Mouse (Mus musculus) liver, embryonic 13.5 days (tissue): ENCODE data around the gene Cpz. TPM values are rescaled to one million over a fixed set of nuclear protein-coding genes. Genes with fewer than 3 reads are reported as not detected.
A peak's percentile ranks its signal among the peaks of the same experiment; 100 is the strongest.

Experiments used
- ATAC-seq: fragments of 200-750 bp; cut with Nextera tagmentation; 2 replicates; pipeline ENCODE4 v1.8.0; 2017; ENCODE audit warnings: low read depth, mild to moderate bottlenecking, moderate number of reproducible peaks, moderate library complexity
- DNase-seq: peaks from one replicate; pipeline ENCODE4 v3.0.0; 2022
- H3K27ac ChIP-seq: fragments of 300-500 bp; sonication (generic); 2 replicates; pipeline ENCODE4 v1.5.1; 2015; ENCODE audit warnings: moderate library complexity, mild to moderate bottlenecking, inconsistent platforms
- H3K27me3 ChIP-seq: fragments of 300-500 bp; sonication (generic); 2 replicates; pipeline ENCODE4 v1.6.1; 2015; ENCODE audit warnings: mild to moderate bottlenecking, inconsistent platforms
- H3K36me3 ChIP-seq: fragments of 300-500 bp; sonication (generic); 2 replicates; pipeline ENCODE4 v1.6.1; 2015; ENCODE audit warnings: mild to moderate bottlenecking, inconsistent platforms
- H3K4me1 ChIP-seq: fragments of 300-500 bp; sonication (generic); replicated peaks from 2 replicates; pipeline ENCODE4 v1.6.1; 2015; ENCODE audit warnings: inconsistent platforms
- H3K4me2 ChIP-seq: fragments of 300-500 bp; sonication (generic); 2 replicates; pipeline ENCODE4 v1.6.1; 2015; ENCODE audit warnings: inconsistent platforms, mild to moderate bottlenecking, moderate library complexity
- H3K4me3 ChIP-seq: fragments of 300-500 bp; sonication (generic); replicated peaks from 2 replicates; pipeline ENCODE4 v1.5.1; 2015; ENCODE audit warnings: mild to moderate bottlenecking, inconsistent platforms
- H3K9ac ChIP-seq: fragments of 300-500 bp; sonication (generic); 2 replicates; pipeline ENCODE4 v1.6.1; 2015; ENCODE audit warnings: mild to moderate bottlenecking, inconsistent platforms
- H3K9me3 ChIP-seq: fragments of 300-500 bp; sonication (generic); replicated peaks from 2 replicates; pipeline ENCODE4 v1.6.1; 2016; ENCODE audit warnings: inconsistent platforms
- WGBS: fragments of 180-500 bp; shearing (Covaris S2); methylation state at CpG from one replicate; pipeline ENCODE4 v1.1.7; 2015; ENCODE audit not compliant: insufficient replicate concordance; 5-methylcytosine and 5-hydroxymethylcytosine counted together
- polyA plus RNA-seq: library from polyadenylated mRNA; unstranded; fragments of >200 nt; fragmentation: Nextera tagmentation; extraction: Ambion mirVana; gene quantifications from 2 replicates; pipeline ENCODE4 v1.2.1, GENCODE M21; 2015

Gene Cpz
- polyA plus RNA-seq, result 1.2 and 1.4 TPM in 2 replicates

- Histone ChIP-seq H3K36me3 (no peaks in the 10 kb centered on the region), H3K9ac (no peak within 1 kb of the TSS), H3K4me3 (no peak within 1 kb of the TSS), H3K9me3 (no peaks in the 10 kb centered on the region), H3K27ac (no peak within 1 kb of the TSS), H3K4me2 (peak within 1 kb of the TSS; percentile 38; the same call in 1 of the 2 replicates), H3K27me3 (peaks cover 52% of the 10 kb centered on the region), H3K4me1 (no peaks in the 10 kb centered on the region)
- DNase-seq (no peak), ATAC-seq (no peak)
- WGBS, result 3% methylated on average over 29 of the region's 29 CpGs
Observed at GRCm38 (mm10) chr5:35525469-35526123, at the start of gene Cpz. Gene Cpz (minus strand): TSS chr5:35525698.

DNA sequence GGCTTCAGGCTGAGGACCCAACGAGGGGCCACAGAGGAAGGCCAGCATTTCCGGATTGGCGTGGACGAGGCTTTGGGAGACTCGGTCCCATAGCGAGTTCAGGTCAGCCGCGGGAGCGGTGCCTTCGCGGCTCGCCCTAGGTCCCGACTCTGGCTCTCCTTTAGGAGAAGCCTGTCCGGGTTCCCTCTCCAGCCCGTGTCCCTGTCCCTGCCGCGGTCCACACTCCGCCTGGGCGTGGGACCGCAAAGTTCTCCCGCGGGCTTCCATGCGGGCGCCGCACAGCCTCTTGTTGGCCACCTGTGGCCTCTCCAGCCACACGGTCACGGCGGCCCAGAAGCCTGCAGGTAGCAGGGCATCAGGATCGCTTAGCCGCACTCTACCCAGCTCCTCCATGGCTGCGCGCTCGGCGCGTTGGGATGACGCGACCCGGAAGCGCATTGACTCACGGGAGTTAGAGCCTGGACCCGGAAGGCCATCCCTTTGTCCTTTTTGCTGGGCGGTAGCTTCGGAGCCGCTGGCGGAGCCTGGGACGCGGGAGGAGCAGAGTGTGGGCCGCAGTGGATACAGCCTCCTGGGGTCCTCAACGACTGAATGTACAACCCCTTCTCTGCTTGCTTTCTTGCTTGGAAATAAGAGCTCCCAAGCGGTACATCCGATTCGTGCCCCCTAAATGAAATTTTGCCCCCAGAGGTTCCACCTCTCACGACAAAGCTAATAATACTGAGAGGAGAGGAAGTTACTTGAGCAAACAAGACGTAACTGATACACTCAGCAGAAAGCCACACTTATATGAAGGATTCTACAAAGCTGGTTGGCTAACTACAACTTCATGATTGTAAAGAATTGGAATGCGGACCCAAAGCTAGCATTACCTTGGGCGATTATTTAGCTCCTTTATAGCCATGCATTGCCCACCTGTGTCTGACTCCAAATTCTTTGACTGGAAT, 49.4 kb upstream of the Cpz start, which contains the start of gene Trmt44:
Gene Trmt44, minus strand, starts transcription at position 418 of the 947 bp plus-strand sequence.
- H3K36me3 ChIP-seq, result peaks cover 36% of the 10 kb centered on the region

GRCm38 (mm10) chr5:35571546-35571945, 46.0 kb upstream of the Cpz start:
- Histone ChIP-seq H3K27me3 (no peaks in the 10 kb centered on the region), H3K4me1 (peaks cover 15% of the 10 kb centered on the region), H3K27ac (no peak overlapping the region), H3K36me3 (peaks cover 68% of the 10 kb centered on the region), H3K4me2 (no peak overlapping the region), H3K9me3 (no peaks in the 10 kb centered on the region), H3K9ac (no peak overlapping the region), H3K4me3 (no peak overlapping the region)
- DNase-seq (no peak), ATAC-seq (no peak)
- WGBS, result 73% methylated on average over 6 of the region's 6 CpGs

More for the DNA sequence above, 49.4 kb upstream of the Cpz start, which contains the start of gene Trmt44:
- Histone ChIP-seq H3K4me3 (peak within 1 kb of the TSS; percentile 96), H3K27me3 (no peaks in the 10 kb centered on the region), H3K4me2 (peak within 1 kb of the TSS; percentile 90), H3K9me3 (no peaks in the 10 kb centered on the region), H3K4me1 (peaks cover 15% of the 10 kb centered on the region), H3K9ac (peak within 1 kb of the TSS; percentile 90), H3K27ac (peak within 1 kb of the TSS; percentile 58)
- ATAC-seq (peak; percentile 95), DNase-seq (peak; percentile 80)
- WGBS, result 3% methylated on average over 56 of the region's 56 CpGs

- H3K27me3 ChIP-seq, result no peaks in the 10 kb centered on the region
- peaks cover 96% of the 10 kb centered on the region for H3K36me3 ChIP-seq
- no peak overlapping the region for H3K27ac ChIP-seq
- H3K9ac ChIP-seq, result no peak overlapping the region
- H3K4me1 ChIP-seq, result no peaks in the 10 kb centered on the region
- ATAC-seq (no peak), DNase-seq (no peak)
- H3K9me3 ChIP-seq, result no peaks in the 10 kb centered on the region
- no peak overlapping the region for H3K4me3 ChIP-seq
- WGBS, result 83% methylated on average over 4 of the region's 4 CpGs
- H3K4me2 ChIP-seq, result no peak overlapping the region
Observed at GRCm38 (mm10) chr5:35566632-35567031, 41.1 kb upstream of the Cpz start.

- WGBS, result 73% methylated on average over 9 of the region's 9 CpGs
- H3K27ac ChIP-seq, result no peak overlapping the region
- no peaks in the 10 kb centered on the region for H3K27me3 ChIP-seq
- no peak overlapping the region for H3K9ac ChIP-seq
- no peak overlapping the region for H3K4me3 ChIP-seq
- no peak for ATAC-seq
- H3K36me3 ChIP-seq, result peaks cover 94% of the 10 kb centered on the region
- H3K4me2 ChIP-seq, result no peak overlapping the region
- no peaks in the 10 kb centered on the region for H3K4me1 ChIP-seq
- no peak for DNase-seq
- H3K9me3 ChIP-seq, result no peaks in the 10 kb centered on the region
Observed at GRCm38 (mm10) chr5:35565217-35565616, 39.7 kb upstream of the Cpz start.

DNA sequence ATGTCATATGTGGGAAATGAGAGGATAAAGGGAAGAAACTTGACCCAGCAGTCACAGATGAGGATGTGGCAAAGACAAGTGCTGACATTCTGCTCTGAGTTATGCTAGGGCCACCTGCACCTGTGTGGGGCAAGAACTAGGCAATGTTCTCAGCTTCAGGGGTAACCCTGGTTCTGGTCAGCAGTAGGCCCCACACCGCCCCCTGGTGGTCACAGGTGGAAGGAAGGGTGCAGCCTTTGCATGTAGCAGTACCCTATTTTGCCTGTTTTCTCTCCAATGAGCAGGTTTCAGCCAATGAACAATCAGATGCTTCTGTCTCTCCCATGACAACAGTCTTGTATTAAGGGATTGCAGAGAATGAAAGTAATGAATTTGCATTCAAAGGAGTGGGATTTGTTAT, 38.0 kb upstream of the Cpz start:
- Histone ChIP-seq H3K9me3 (no peaks in the 10 kb centered on the region), H3K36me3 (peaks cover 87% of the 10 kb centered on the region), H3K4me1 (peaks cover 3% of the 10 kb centered on the region; the same call in 1 of the 2 replicates), H3K27ac (no peak overlapping the region), H3K4me2 (no peak overlapping the region), H3K4me3 (no peak overlapping the region), H3K27me3 (no peaks in the 10 kb centered on the region), H3K9ac (no peak overlapping the region)
- DNase-seq (peak; percentile 49), ATAC-seq (peak; percentile 53; the same call in 1 of the 2 replicates)
- WGBS, result 0% methylated on average over 1 of the region's 1 CpGs

GRCm38 (mm10) chr5:35562616-35563015, 37.1 kb upstream of the Cpz start:
- Histone ChIP-seq H3K27me3 (no peaks in the 10 kb centered on the region), H3K27ac (no peak overlapping the region), H3K36me3 (peaks cover 87% of the 10 kb centered on the region), H3K4me1 (peaks cover 3% of the 10 kb centered on the region; the same call in 1 of the 2 replicates), H3K4me2 (no peak overlapping the region), H3K9me3 (no peaks in the 10 kb centered on the region), H3K4me3 (no peak overlapping the region), H3K9ac (no peak overlapping the region)
- no peak for DNase-seq
- no peak for ATAC-seq
- 82% methylated on average over 2 of the region's 2 CpGs for WGBS

DNA sequence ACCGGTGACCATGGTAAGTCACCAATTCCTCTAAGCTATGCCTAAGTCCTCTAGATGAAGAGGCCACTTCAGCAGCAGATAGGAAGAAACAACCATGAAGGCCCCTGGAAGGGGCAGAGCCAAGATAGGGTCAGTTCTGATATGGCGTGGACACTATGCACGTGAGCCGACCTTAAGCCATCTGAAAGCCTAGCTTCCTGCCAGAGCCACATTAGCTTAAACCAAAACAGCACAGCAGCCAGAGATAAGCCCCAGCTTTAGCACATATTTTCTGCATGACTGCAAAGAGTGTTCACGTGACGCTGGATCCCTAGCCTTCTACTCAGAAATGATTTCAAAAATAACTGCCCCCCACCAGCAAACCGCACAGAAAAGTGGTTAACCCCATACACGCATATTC, 33.9 kb upstream of the Cpz start:
- Histone ChIP-seq H3K9me3 (no peaks in the 10 kb centered on the region), H3K4me3 (no peak overlapping the region), H3K4me1 (peaks cover 3% of the 10 kb centered on the region; the same call in 1 of the 2 replicates), H3K36me3 (peaks cover 77% of the 10 kb centered on the region), H3K27ac (no peak overlapping the region), H3K27me3 (no peaks in the 10 kb centered on the region), H3K4me2 (no peak overlapping the region), H3K9ac (no peak overlapping the region)
- WGBS, result 60% methylated on average over 8 of the region's 8 CpGs
- ATAC-seq, result no peak
- no peak for DNase-seq

GRCm38 (mm10) chr5:35557946-35558621, 32.6 kb upstream of the Cpz start:
- Histone ChIP-seq H3K27ac (no peak overlapping the region), H3K4me3 (no peak overlapping the region), H3K9ac (no peak overlapping the region), H3K27me3 (no peaks in the 10 kb centered on the region), H3K36me3 (peaks cover 64% of the 10 kb centered on the region), H3K4me1 (peaks cover 3% of the 10 kb centered on the region; the same call in 1 of the 2 replicates), H3K9me3 (no peaks in the 10 kb centered on the region), H3K4me2 (no peak overlapping the region)
- no peak for DNase-seq
- 76% methylated on average over 13 of the region's 13 CpGs for WGBS
- peak; percentile 22; the same call in 1 of the 2 replicates for ATAC-seq

DNA sequence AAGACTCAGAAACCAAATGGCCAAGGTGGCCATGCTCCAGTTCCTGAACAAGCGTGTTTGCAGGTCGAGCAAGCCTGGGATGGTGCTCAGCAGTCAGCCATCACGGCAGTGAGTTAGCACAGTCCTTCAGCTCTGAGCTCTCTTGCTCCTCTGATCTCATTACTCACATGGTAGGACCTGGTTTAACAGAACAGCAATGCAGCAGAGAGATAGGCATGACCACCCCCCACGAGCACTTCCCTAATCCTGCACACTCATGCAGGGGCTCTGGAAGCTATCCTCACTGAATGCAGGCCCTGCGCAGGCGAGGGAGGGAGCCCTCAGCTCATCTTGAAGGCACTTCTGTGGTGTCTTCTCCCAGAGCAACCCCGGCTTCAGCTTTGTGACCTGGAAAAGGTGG, 30.9 kb upstream of the Cpz start:
- peaks cover 3% of the 10 kb centered on the region; the same call in 1 of the 2 replicates for H3K4me1 ChIP-seq
- no peaks in the 10 kb centered on the region for H3K9me3 ChIP-seq
- ATAC-seq (no peak), DNase-seq (no peak)
- 59% methylated on average over 7 of the region's 7 CpGs for WGBS
- no peak overlapping the region for H3K4me2 ChIP-seq
- H3K27me3 ChIP-seq, result no peaks in the 10 kb centered on the region
- no peak overlapping the region for H3K27ac ChIP-seq
- no peak overlapping the region for H3K4me3 ChIP-seq
- peaks cover 47% of the 10 kb centered on the region for H3K36me3 ChIP-seq
- no peak overlapping the region for H3K9ac ChIP-seq
